Mouse (Mus musculus) frontal cortex, postnatal 25 days (tissue): ENCODE measurements around the gene Egfl7.

Experiments
- DNase-seq, 2 experiments: peaks; one replicate each; pipeline ENCODE4 v3.0.0; 2022; ENCODE audit warnings: low spot score in 2 of 2

The Egfl7 gene

DNA sequence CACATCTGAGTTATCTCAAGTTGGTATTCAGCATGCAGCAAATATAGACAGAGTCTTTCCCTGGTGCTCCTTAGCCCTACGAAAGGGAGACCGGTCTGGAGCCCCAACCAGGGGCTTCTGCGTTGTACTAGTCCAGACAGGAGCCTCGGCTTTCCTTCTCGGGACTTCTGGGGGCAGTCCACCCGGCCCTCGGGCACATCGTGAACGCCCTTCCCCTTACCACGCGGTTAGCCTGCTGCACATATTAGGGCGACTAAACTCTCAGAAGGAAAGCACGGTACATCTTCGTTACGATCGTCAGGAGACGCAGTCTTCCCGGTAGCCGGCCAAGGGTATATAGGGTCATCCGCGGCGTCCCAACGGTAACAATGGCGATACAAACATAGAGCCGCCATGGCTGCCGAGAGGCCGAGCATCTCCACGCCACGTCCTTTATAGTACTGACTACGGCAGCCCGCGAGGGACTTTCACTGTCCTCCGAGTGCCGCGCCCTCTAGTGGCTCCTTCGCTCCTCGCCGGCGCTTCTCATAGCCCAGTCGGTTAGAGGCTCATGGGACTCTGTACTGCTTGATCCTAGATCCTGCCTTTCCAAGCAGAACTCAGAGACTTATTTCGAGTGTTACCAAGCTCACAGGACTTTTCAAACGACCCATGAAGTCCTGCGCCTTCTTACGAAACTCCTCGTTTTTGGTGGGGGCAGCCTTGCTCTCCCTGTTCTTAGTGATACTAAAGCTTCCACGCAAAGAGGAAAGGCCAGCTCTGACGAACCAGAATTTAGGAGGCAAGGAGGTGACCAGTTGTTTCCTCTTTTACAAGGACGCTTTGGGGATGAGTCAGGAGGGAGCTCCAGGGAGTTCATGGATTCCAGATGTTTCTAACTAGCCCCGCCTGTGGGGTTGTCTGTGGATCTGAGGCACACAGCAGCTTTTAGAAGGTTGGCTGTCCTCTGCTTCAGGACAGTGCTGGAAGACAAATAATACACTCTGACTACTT, 60.3 kb downstream of the Egfl7 start:
- peak; percentile 98 to 99 for DNase-seq

DNA sequence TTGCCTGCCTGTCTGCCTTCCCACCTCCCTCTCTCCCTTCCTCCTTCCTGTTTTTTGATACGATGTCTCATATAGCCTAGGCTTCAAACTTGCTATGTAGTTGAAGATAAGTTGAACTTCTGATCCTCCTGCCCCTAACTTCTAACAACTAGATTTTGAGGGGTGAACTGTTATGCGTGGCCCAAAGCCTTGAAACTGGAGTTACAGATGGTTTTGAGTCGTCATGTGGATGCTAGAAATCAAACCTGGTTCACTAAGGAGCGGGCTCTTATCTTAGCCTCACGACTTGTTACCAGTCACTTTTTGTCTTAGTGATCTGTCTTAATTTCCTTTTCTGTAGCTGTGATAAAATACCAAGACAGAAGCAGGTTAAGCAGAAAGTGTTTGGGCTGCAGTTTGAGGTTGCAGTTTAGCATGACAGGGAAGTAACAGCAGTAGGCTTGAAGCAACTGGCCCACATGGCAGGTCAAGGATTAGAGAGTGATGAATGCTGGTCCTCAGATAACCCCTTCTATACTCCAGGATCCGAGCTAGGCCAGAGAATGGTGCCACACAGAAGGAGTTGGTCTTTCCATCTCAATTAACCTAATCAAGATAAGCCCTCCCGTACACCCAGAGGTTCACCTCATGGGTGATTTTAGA, 61.3 kb downstream of the Egfl7 start:
- DNase-seq: no peak
